Mouse (Mus musculus): ENCODE results near the gene Lcn5. TPM values are rescaled to one million over a fixed set of nuclear protein-coding genes. Genes with fewer than 3 reads are reported as not detected.

The Lcn5 gene
- not detected for polyA plus RNA-seq (2014; fragmentation: Illumina TruSeq; extraction: RNeasy Lipid Tissue Mini Kit (QIAGEN cat#74804); ENCODE audit: low read depth, low replicate concordance)

GRCm38 (mm10) chr2:25657652-25658051 is at the start of gene Lcn5:
Gene Lcn5, plus strand, starts transcription at chr2:25657952.

GRCm38 (mm10) chr2:25617578-25617977 is 40.2 kb upstream of the Lcn5 start, which contains the start of gene Ccdc183:
Gene Ccdc183, minus strand, starts transcription at chr2:25617678.

GRCm38 (mm10) chr2:25621229-25622200 is 36.2 kb upstream of the Lcn5 start, which contains the start of gene Tmem141:
Gene Tmem141, minus strand, starts transcription at chr2:25622005.

GRCm38 (mm10) chr2:25627811-25628210 is 29.9 kb upstream of the Lcn5 start, which contains the start of gene Fcna:
Gene Fcna, minus strand, starts transcription at chr2:25628030.

GRCm38 (mm10) chr2:25652902-25653301 is 4.8 kb upstream of the Lcn5 start, which contains the start of gene Lcn8:
Gene Lcn8, plus strand, starts transcription at chr2:25653120.

GRCm38 (mm10) chr2:25676486-25676885 is 18.7 kb downstream of the Lcn5 start, which contains the start of gene Lcn6:
Gene Lcn6, plus strand, starts transcription at chr2:25676786.

GRCm38 (mm10) chr2:25682426-25682825 is 24.7 kb downstream of the Lcn5 start, which contains the start of gene Lcn10:
Gene Lcn10, plus strand, starts transcription at chr2:25682726.

GRCm38 (mm10) chr2:25699743-25700142 is 42.0 kb downstream of the Lcn5 start, which contains the start of gene Obp2a:
Gene Obp2a, plus strand, starts transcription at chr2:25700043.

GRCm38 (mm10) chr2:25706643-25707481 is 49.1 kb downstream of the Lcn5 start, which contains the start of gene Bmyc:
Gene Bmyc, plus strand, starts transcription at chr2:25706739.

Other genes starting within 250 kb of the Lcn5 start
- gene Fut7, start 234.7 kb upstream of the Lcn5 start, polyA plus RNA-seq (2014; fragmentation: Illumina TruSeq; extraction: RNeasy Lipid Tissue Mini Kit (QIAGEN cat#74804); ENCODE audit: low read depth, low replicate concordance), result not detected
- 33.3 TPM for gene Abca2, start 229.2 kb upstream of the Lcn5 start, polyA plus RNA-seq (2014; fragmentation: Illumina TruSeq; extraction: RNeasy Lipid Tissue Mini Kit (QIAGEN cat#74804); ENCODE audit: low read depth, low replicate concordance)
- gene Clic3, start 201.1 kb upstream of the Lcn5 start, polyA plus RNA-seq (2014; fragmentation: Illumina TruSeq; extraction: RNeasy Lipid Tissue Mini Kit (QIAGEN cat#74804); ENCODE audit: low read depth, low replicate concordance), result 1.3 TPM
- 27.9 TPM for gene Paxx, start 196.9 kb upstream of the Lcn5 start, polyA plus RNA-seq (2014; fragmentation: Illumina TruSeq; extraction: RNeasy Lipid Tissue Mini Kit (QIAGEN cat#74804); ENCODE audit: low read depth, low replicate concordance)
- gene Ptgds, start 187.9 kb upstream of the Lcn5 start, polyA plus RNA-seq (2014; fragmentation: Illumina TruSeq; extraction: RNeasy Lipid Tissue Mini Kit (QIAGEN cat#74804); ENCODE audit: low read depth, low replicate concordance), result 1,706 TPM
- not detected for gene Lcn12, start 164.0 kb upstream of the Lcn5 start, polyA plus RNA-seq (2014; fragmentation: Illumina TruSeq; extraction: RNeasy Lipid Tissue Mini Kit (QIAGEN cat#74804); ENCODE audit: low read depth, low replicate concordance)
- 77.7 TPM for gene Fbxw5, start 157.2 kb upstream of the Lcn5 start, polyA plus RNA-seq (2014; fragmentation: Illumina TruSeq; extraction: RNeasy Lipid Tissue Mini Kit (QIAGEN cat#74804); ENCODE audit: low read depth, low replicate concordance)
- 4.2 TPM for gene C8g, start 156.2 kb upstream of the Lcn5 start, polyA plus RNA-seq (2014; fragmentation: Illumina TruSeq; extraction: RNeasy Lipid Tissue Mini Kit (QIAGEN cat#74804); ENCODE audit: low read depth, low replicate concordance)
- gene Traf2, start 111.0 kb upstream of the Lcn5 start, polyA plus RNA-seq (2014; fragmentation: Illumina TruSeq; extraction: RNeasy Lipid Tissue Mini Kit (QIAGEN cat#74804); ENCODE audit: low read depth, low replicate concordance), result 13.2 TPM
- 280 TPM for gene Edf1, start 100.1 kb upstream of the Lcn5 start, polyA plus RNA-seq (2014; fragmentation: Illumina TruSeq; extraction: RNeasy Lipid Tissue Mini Kit (QIAGEN cat#74804); ENCODE audit: low read depth, low replicate concordance)
- gene Mamdc4, start 83.1 kb upstream of the Lcn5 start, polyA plus RNA-seq (2014; fragmentation: Illumina TruSeq; extraction: RNeasy Lipid Tissue Mini Kit (QIAGEN cat#74804); ENCODE audit: low read depth, low replicate concordance), result 1.7 TPM
- 91.0 TPM for gene Phpt1, start 82.7 kb upstream of the Lcn5 start, polyA plus RNA-seq (2014; fragmentation: Illumina TruSeq; extraction: RNeasy Lipid Tissue Mini Kit (QIAGEN cat#74804); ENCODE audit: low read depth, low replicate concordance)
- 0.08 TPM for gene Ajm1, start 76.2 kb upstream of the Lcn5 start, polyA plus RNA-seq (2014; fragmentation: Illumina TruSeq; extraction: RNeasy Lipid Tissue Mini Kit (QIAGEN cat#74804); ENCODE audit: low read depth, low replicate concordance)
- 77.4 TPM for gene Rabl6, start 49.4 kb upstream of the Lcn5 start, polyA plus RNA-seq (2014; fragmentation: Illumina TruSeq; extraction: RNeasy Lipid Tissue Mini Kit (QIAGEN cat#74804); ENCODE audit: low read depth, low replicate concordance)
- not detected for gene Ccdc183, start 40.3 kb upstream of the Lcn5 start, polyA plus RNA-seq (2014; fragmentation: Illumina TruSeq; extraction: RNeasy Lipid Tissue Mini Kit (QIAGEN cat#74804); ENCODE audit: low read depth, low replicate concordance)
- gene Tmem141, start 35.9 kb upstream of the Lcn5 start, polyA plus RNA-seq (2014; fragmentation: Illumina TruSeq; extraction: RNeasy Lipid Tissue Mini Kit (QIAGEN cat#74804); ENCODE audit: low read depth, low replicate concordance), result 55.1 TPM
- 4.1 TPM for gene Fcna, start 29.9 kb upstream of the Lcn5 start, polyA plus RNA-seq (2014; fragmentation: Illumina TruSeq; extraction: RNeasy Lipid Tissue Mini Kit (QIAGEN cat#74804); ENCODE audit: low read depth, low replicate concordance)
- not detected for gene Lcn8, start 4.8 kb upstream of the Lcn5 start, polyA plus RNA-seq (2014; fragmentation: Illumina TruSeq; extraction: RNeasy Lipid Tissue Mini Kit (QIAGEN cat#74804); ENCODE audit: low read depth, low replicate concordance)
- gene Lcn6, start 18.8 kb downstream of the Lcn5 start, polyA plus RNA-seq (2014; fragmentation: Illumina TruSeq; extraction: RNeasy Lipid Tissue Mini Kit (QIAGEN cat#74804); ENCODE audit: low read depth, low replicate concordance), result not detected
- gene Lcn10, start 24.8 kb downstream of the Lcn5 start, polyA plus RNA-seq (2014; fragmentation: Illumina TruSeq; extraction: RNeasy Lipid Tissue Mini Kit (QIAGEN cat#74804); ENCODE audit: low read depth, low replicate concordance), result not detected
- gene Obp2a, start 42.1 kb downstream of the Lcn5 start, polyA plus RNA-seq (2014; fragmentation: Illumina TruSeq; extraction: RNeasy Lipid Tissue Mini Kit (QIAGEN cat#74804); ENCODE audit: low read depth, low replicate concordance), result not detected
- 16.2 TPM for gene Bmyc, start 48.8 kb downstream of the Lcn5 start, polyA plus RNA-seq (2014; fragmentation: Illumina TruSeq; extraction: RNeasy Lipid Tissue Mini Kit (QIAGEN cat#74804); ENCODE audit: low read depth, low replicate concordance)
- gene Obp2b, start 79.1 kb downstream of the Lcn5 start, polyA plus RNA-seq (2014; fragmentation: Illumina TruSeq; extraction: RNeasy Lipid Tissue Mini Kit (QIAGEN cat#74804); ENCODE audit: low read depth, low replicate concordance), result not detected
- gene Lcn3, start 107.6 kb downstream of the Lcn5 start, polyA plus RNA-seq (2014; fragmentation: Illumina TruSeq; extraction: RNeasy Lipid Tissue Mini Kit (QIAGEN cat#74804); ENCODE audit: low read depth, low replicate concordance), result not detected
- gene Lcn11, start 119.1 kb downstream of the Lcn5 start, polyA plus RNA-seq (2014; fragmentation: Illumina TruSeq; extraction: RNeasy Lipid Tissue Mini Kit (QIAGEN cat#74804); ENCODE audit: low read depth, low replicate concordance), result not detected
- not detected for gene Gm13539, start 124.3 kb downstream of the Lcn5 start, polyA plus RNA-seq (2014; fragmentation: Illumina TruSeq; extraction: RNeasy Lipid Tissue Mini Kit (QIAGEN cat#74804); ENCODE audit: low read depth, low replicate concordance)
- not detected for gene Glt6d1, start 157.9 kb downstream of the Lcn5 start, polyA plus RNA-seq (2014; fragmentation: Illumina TruSeq; extraction: RNeasy Lipid Tissue Mini Kit (QIAGEN cat#74804); ENCODE audit: low read depth, low replicate concordance)
- not detected for gene Lcn9, start 165.2 kb downstream of the Lcn5 start, polyA plus RNA-seq (2014; fragmentation: Illumina TruSeq; extraction: RNeasy Lipid Tissue Mini Kit (QIAGEN cat#74804); ENCODE audit: low read depth, low replicate concordance)
- not detected for gene Sohlh1, start 189.3 kb downstream of the Lcn5 start, polyA plus RNA-seq (2014; fragmentation: Illumina TruSeq; extraction: RNeasy Lipid Tissue Mini Kit (QIAGEN cat#74804); ENCODE audit: low read depth, low replicate concordance)
- 0.47 TPM for gene Kcnt1, start 205.8 kb downstream of the Lcn5 start, polyA plus RNA-seq (2014; fragmentation: Illumina TruSeq; extraction: RNeasy Lipid Tissue Mini Kit (QIAGEN cat#74804); ENCODE audit: low read depth, low replicate concordance)